Mouse (Mus musculus) stomach, postnatal 0 days (tissue): ENCODE measurements around the gene Stat2.

Experiments
- CTCF ChIP-seq: IDR thresholded peaks from 2 replicates; pipeline ENCODE4 v1.5.1; 2016; ENCODE audit warnings: antibody characterized with exemption, low read depth, mild to moderate bottlenecking, moderate library complexity
- EP300 ChIP-seq: optimal IDR thresholded peaks from 2 replicates; pipeline ENCODE3; 2016; ENCODE audit warnings: antibody characterized with exemption

- no peak for TF ChIP-seq EP300
- no peak for TF ChIP-seq CTCF
Observed at GRCm38 (mm10) chr10:128256328-128256727, 14.0 kb upstream of the Stat2 start.
